Mouse (Mus musculus) limb, embryonic 13.5 days (tissue): ENCODE data around the gene Sez6l2. TPM values are rescaled to one million over a fixed set of nuclear protein-coding genes. Genes with fewer than 3 reads are reported as not detected.

ENCODE experiments used
- ATAC-seq: fragments of 200-750 bp; cut with Nextera tagmentation; 2 replicates; pipeline ENCODE4 v1.8.0; 2017; ENCODE audit warnings: low read depth, moderate number of reproducible peaks, moderate TSS enrichment; ENCODE audit not compliant: low FRiP score
- H3K27ac ChIP-seq: fragments of 300-500 bp; sonication (generic); 2 replicates; pipeline ENCODE4 v1.5.1; 2015; ENCODE audit warnings: inconsistent platforms, mild to moderate bottlenecking, moderate library complexity
- H3K27me3 ChIP-seq: fragments of 300-500 bp; sonication (generic); 2 replicates; pipeline ENCODE4 v1.6.1; 2015; ENCODE audit warnings: mild to moderate bottlenecking, inconsistent platforms
- H3K36me3 ChIP-seq: fragments of 300-500 bp; sonication (generic); 2 replicates; pipeline ENCODE4 v1.6.1; 2015; ENCODE audit warnings: inconsistent platforms, mild to moderate bottlenecking, moderate library complexity
- H3K4me1 ChIP-seq: fragments of 300-500 bp; sonication (generic); 2 replicates; pipeline ENCODE4 v1.6.1; 2015; ENCODE audit warnings: inconsistent platforms
- H3K4me2 ChIP-seq: fragments of 300-500 bp; sonication (generic); replicated peaks from 2 replicates; pipeline ENCODE4 v1.6.1; 2015; ENCODE audit warnings: inconsistent platforms, mild to moderate bottlenecking, moderate library complexity
- H3K4me3 ChIP-seq: fragments of 300-500 bp; sonication (generic); 2 replicates; pipeline ENCODE4 v1.5.1; 2015; ENCODE audit warnings: moderate library complexity, mild to moderate bottlenecking, inconsistent platforms
- H3K9ac ChIP-seq: fragments of 300-500 bp; sonication (generic); 2 replicates; pipeline ENCODE4 v1.6.1; 2015; ENCODE audit warnings: mild to moderate bottlenecking, inconsistent platforms
- H3K9me3 ChIP-seq: fragments of 300-500 bp; sonication (generic); 2 replicates; pipeline ENCODE4 v1.6.1; 2016; ENCODE audit warnings: inconsistent platforms
- WGBS: fragments of 180-500 bp; shearing (Covaris S2); methylation state at CpG from one replicate; pipeline ENCODE4 v1.1.7; 2015; 5-methylcytosine and 5-hydroxymethylcytosine counted together
- polyA plus RNA-seq: library from polyadenylated mRNA; unstranded; fragments of >200 nt; fragmentation: Nextera tagmentation; extraction: Ambion mirVana; gene quantifications from 2 replicates; pipeline ENCODE4 v1.2.1, GENCODE M21; 2015

Sez6l2 gene
- polyA plus RNA-seq, 1 experiment from 2014 or later = 0.33 TPM

GRCm38 (mm10) chr7:126963548-126964286 is 13.4 kb downstream of the Sez6l2 start:
- H3K4me1 ChIP-seq = peaks cover 7% of the 10 kb centered on the region; the same call in 1 of the 2 replicates
- no peak overlapping the region for H3K27ac ChIP-seq
- H3K9me3 ChIP-seq = no peaks in the 10 kb centered on the region
- peak overlapping the region; percentile 10; the same call in 1 of the 2 replicates for H3K4me3 ChIP-seq
- no peak for ATAC-seq
- 24% methylated on average over 19 of the region's 19 CpGs for WGBS
- H3K4me2 ChIP-seq = peak overlapping the region; percentile 37
- peaks cover 32% of the 10 kb centered on the region for H3K27me3 ChIP-seq
- no peaks in the 10 kb centered on the region for H3K36me3 ChIP-seq
- H3K9ac ChIP-seq = peak overlapping the region; percentile 48; the same call in 1 of the 2 replicates

GRCm38 (mm10) chr7:126965568-126965967 is 15.2 kb downstream of the Sez6l2 start:
- no peak overlapping the region for H3K4me2 ChIP-seq
- peaks cover 7% of the 10 kb centered on the region; the same call in 1 of the 2 replicates for H3K4me1 ChIP-seq
- ATAC-seq = no peak
- 65% methylated on average over 3 of the region's 3 CpGs for WGBS
- H3K27me3 ChIP-seq = peaks cover 32% of the 10 kb centered on the region
- H3K9ac ChIP-seq = no peak overlapping the region
- H3K36me3 ChIP-seq = no peaks in the 10 kb centered on the region
- H3K4me3 ChIP-seq = no peak overlapping the region
- H3K27ac ChIP-seq = no peak overlapping the region
- no peaks in the 10 kb centered on the region for H3K9me3 ChIP-seq

- no peak for ATAC-seq
- Histone ChIP-seq H3K27me3 (peaks cover 22% of the 10 kb centered on the region), H3K4me2 (no peak overlapping the region), H3K36me3 (no peaks in the 10 kb centered on the region), H3K9ac (0 out of 2 replicates have a peak overlapping the region, but pooled peaks have one; percentile 19), H3K9me3 (no peaks in the 10 kb centered on the region), H3K4me1 (peaks cover 7% of the 10 kb centered on the region; the same call in 1 of the 2 replicates), H3K4me3 (no peak overlapping the region), H3K27ac (no peak overlapping the region)
- 59% methylated on average over 5 of the region's 6 CpGs for WGBS
These were observed 17.0 kb downstream of the Sez6l2 start for GRCm38 (mm10) chr7:126967361-126967760.

GRCm38 (mm10) chr7:126975493-126975892 is 25.1 kb downstream of the Sez6l2 start:
- Histone ChIP-seq H3K4me3 (peak overlapping the region; percentile 98), H3K36me3 (peaks cover 26% of the 10 kb centered on the region), H3K9ac (peak overlapping the region; percentile 43), H3K27ac (no peak overlapping the region), H3K27me3 (no peaks in the 10 kb centered on the region), H3K4me2 (peak overlapping the region; percentile 77), H3K9me3 (no peaks in the 10 kb centered on the region), H3K4me1 (peaks cover 15% of the 10 kb centered on the region)
- 9% methylated on average over 8 of the region's 8 CpGs for WGBS
- no peak for ATAC-seq

- Histone ChIP-seq H3K4me1 (peaks cover 15% of the 10 kb centered on the region), H3K9ac (peak within 1 kb of the TSS; percentile 99), H3K4me2 (peak within 1 kb of the TSS; percentile 77), H3K36me3 (peaks cover 27% of the 10 kb centered on the region), H3K4me3 (peak within 1 kb of the TSS; percentile 98), H3K27ac (peak within 1 kb of the TSS; percentile 84), H3K27me3 (no peaks in the 10 kb centered on the region), H3K9me3 (no peaks in the 10 kb centered on the region)
- 0% methylated on average over 1 of the region's 1 CpGs for WGBS
- no peak for ATAC-seq
These were observed 25.4 kb downstream of the Sez6l2 start, which contains the start of gene Cdipt for GRCm38 (mm10) chr7:126975893-126975949. Gene Cdipt, plus strand, starts transcription at chr7:126975914.

GRCm38 (mm10) chr7:126975950-126976866 is 25.8 kb downstream of the Sez6l2 start, which contains the start of gene Cdiptos:
Gene Cdiptos, minus strand, starts transcription at chr7:126976098.
- ATAC-seq = peak; percentile 97
- Histone ChIP-seq H3K4me1 (peaks cover 15% of the 10 kb centered on the region), H3K9ac (peak within 1 kb of the TSS; percentile 99), H3K36me3 (peaks cover 32% of the 10 kb centered on the region), H3K4me3 (peak within 1 kb of the TSS; percentile 98), H3K27me3 (no peaks in the 10 kb centered on the region), H3K4me2 (peak within 1 kb of the TSS; percentile 77), H3K27ac (peak within 1 kb of the TSS; percentile 84), H3K9me3 (no peaks in the 10 kb centered on the region)
- WGBS = under 1% methylated on average over 55 of the region's 55 CpGs

GRCm38 (mm10) chr7:126976878-126977459 is 26.6 kb downstream of the Sez6l2 start:
- Histone ChIP-seq H3K27me3 (no peaks in the 10 kb centered on the region), H3K36me3 (peaks cover 38% of the 10 kb centered on the region), H3K4me3 (peak overlapping the region; percentile 98), H3K27ac (peak overlapping the region; percentile 84; the same call in 1 of the 2 replicates), H3K9ac (peak overlapping the region; percentile 99), H3K9me3 (no peaks in the 10 kb centered on the region), H3K4me2 (peak overlapping the region; percentile 77), H3K4me1 (peaks cover 15% of the 10 kb centered on the region)
- 29% methylated on average over 14 of the region's 14 CpGs for WGBS
- no peak for ATAC-seq

- no peaks in the 10 kb centered on the region for H3K9me3 ChIP-seq
- WGBS = 95% methylated on average over 6 of the region's 6 CpGs
- H3K4me2 ChIP-seq = no peak overlapping the region
- H3K4me3 ChIP-seq = no peak overlapping the region
- ATAC-seq = no peak
- H3K27me3 ChIP-seq = no peaks in the 10 kb centered on the region
- no peak overlapping the region for H3K9ac ChIP-seq
- H3K4me1 ChIP-seq = peaks cover 15% of the 10 kb centered on the region
- H3K27ac ChIP-seq = no peak overlapping the region
- peaks cover 41% of the 10 kb centered on the region for H3K36me3 ChIP-seq
These were observed 28.5 kb downstream of the Sez6l2 start for GRCm38 (mm10) chr7:126978841-126979240.

- no peak overlapping the region for H3K27ac ChIP-seq
- H3K9me3 ChIP-seq = no peaks in the 10 kb centered on the region
- no peak overlapping the region for H3K4me2 ChIP-seq
- 94% methylated on average over 2 of the region's 2 CpGs for WGBS
- no peak for ATAC-seq
- H3K36me3 ChIP-seq = peaks cover 41% of the 10 kb centered on the region
- H3K4me3 ChIP-seq = no peak overlapping the region
- H3K9ac ChIP-seq = no peak overlapping the region
- H3K27me3 ChIP-seq = no peaks in the 10 kb centered on the region
- H3K4me1 ChIP-seq = peaks cover 15% of the 10 kb centered on the region
These were observed 31.2 kb downstream of the Sez6l2 start for GRCm38 (mm10) chr7:126981601-126982000.

GRCm38 (mm10) chr7:126982054-126982453 is 31.7 kb downstream of the Sez6l2 start:
- ATAC-seq = no peak
- 88% methylated on average over 4 of the region's 4 CpGs for WGBS
- H3K36me3 ChIP-seq = peaks cover 41% of the 10 kb centered on the region

GRCm38 (mm10) chr7:126983113-126983512 is 32.8 kb downstream of the Sez6l2 start:
- H3K9me3 ChIP-seq = no peaks in the 10 kb centered on the region
- no peak overlapping the region for H3K9ac ChIP-seq
- no peak overlapping the region for H3K27ac ChIP-seq
- no peaks in the 10 kb centered on the region for H3K27me3 ChIP-seq
- ATAC-seq = no peak
- 0 out of 2 replicates have a peak, but pooled peaks cover 4% of the 10 kb centered on the region for H3K4me1 ChIP-seq
- H3K4me3 ChIP-seq = no peak overlapping the region
- peaks cover 39% of the 10 kb centered on the region for H3K36me3 ChIP-seq
- WGBS = 79% methylated on average over 7 of the region's 7 CpGs
- H3K4me2 ChIP-seq = no peak overlapping the region

More at GRCm38 (mm10) chr7:126982054-126982453, 31.7 kb downstream of the Sez6l2 start:
- Histone ChIP-seq H3K4me3 (no peak overlapping the region), H3K9ac (no peak overlapping the region), H3K4me1 (peaks cover 12% of the 10 kb centered on the region), H3K4me2 (no peak overlapping the region), H3K27me3 (no peaks in the 10 kb centered on the region), H3K27ac (no peak overlapping the region), H3K9me3 (no peaks in the 10 kb centered on the region)
